Mouse (Mus musculus): ENCODE measurements around the gene Fer1l5. TPM values are rescaled to one million over a fixed set of nuclear protein-coding genes. Genes with fewer than 3 reads are reported as not detected.
A peak's percentile ranks its signal among the peaks of the same experiment; 100 is the strongest.

Gene Fer1l5
- polyA plus RNA-seq, 1 experiment = 80.7 TPM

- H3K36me3 ChIP-seq (ENCODE audit: control insufficient read depth, insufficient read depth, low read length) = no peaks in the 10 kb centered on the region; the same call in none of the 2 replicates
- H3K27ac ChIP-seq (ENCODE audit: control insufficient read depth, insufficient read depth, low read depth, low read length) = no peak overlapping the region
- TF ChIP-seq CTCF (IDR thresholded peaks at IDR 0.05; ENCODE audit: control insufficient read depth, insufficient read depth, insufficient replicate concordance, low read depth, low read length) (no peak), POLR2A (IDR thresholded peaks at IDR 0.05; ENCODE audit: control insufficient read depth, low read depth, low read length) (no peak)
- H3K4me1 ChIP-seq (ENCODE audit: control insufficient read depth, insufficient read depth, low read length) = no peaks in the 10 kb centered on the region
- no peak overlapping the region for H3K4me3 ChIP-seq (ENCODE audit: control insufficient read depth, low read depth, low read length)
- H3K27me3 ChIP-seq (ENCODE audit: control insufficient read depth, insufficient read depth, low read length) = no peaks in the 10 kb centered on the region
Measured at GRCm38 (mm10) chr1:36429511-36429910, 57.4 kb downstream of the Fer1l5 start.

- Histone ChIP-seq H3K36me3 (ENCODE audit: control insufficient read depth, insufficient read depth, low read length) (peaks cover 2% of the 10 kb centered on the region), H3K4me3 (ENCODE audit: control insufficient read depth, low read depth, low read length) (peak overlapping the region; percentile 2), H3K27ac (ENCODE audit: control insufficient read depth, insufficient read depth, low read depth, low read length) (no peak overlapping the region), H3K4me1 (ENCODE audit: control insufficient read depth, insufficient read depth, low read length) (no peaks in the 10 kb centered on the region), H3K27me3 (ENCODE audit: control insufficient read depth, insufficient read depth, low read length) (no peaks in the 10 kb centered on the region)
- TF ChIP-seq POLR2A (IDR thresholded peaks at IDR 0.05; ENCODE audit: control insufficient read depth, low read depth, low read length) (no peak), CTCF (IDR thresholded peaks at IDR 0.05; ENCODE audit: control insufficient read depth, insufficient read depth, insufficient replicate concordance, low read depth, low read length) (no peak)
Measured at GRCm38 (mm10) chr1:36432999-36433398, 60.9 kb downstream of the Fer1l5 start.

GRCm38 (mm10) chr1:36433616-36434015, 61.5 kb downstream of the Fer1l5 start:
- Histone ChIP-seq H3K27me3 (ENCODE audit: control insufficient read depth, insufficient read depth, low read length) (no peaks in the 10 kb centered on the region), H3K4me3 (ENCODE audit: control insufficient read depth, low read depth, low read length) (no peak overlapping the region; the same call in 1 of the 2 replicates), H3K27ac (ENCODE audit: control insufficient read depth, insufficient read depth, low read depth, low read length) (no peak overlapping the region), H3K36me3 (ENCODE audit: control insufficient read depth, insufficient read depth, low read length) (peaks cover 2% of the 10 kb centered on the region), H3K4me1 (ENCODE audit: control insufficient read depth, insufficient read depth, low read length) (no peaks in the 10 kb centered on the region)
- TF ChIP-seq CTCF (IDR thresholded peaks at IDR 0.05; ENCODE audit: control insufficient read depth, insufficient read depth, insufficient replicate concordance, low read depth, low read length) = no peak
- TF ChIP-seq POLR2A (IDR thresholded peaks at IDR 0.05; ENCODE audit: control insufficient read depth, low read depth, low read length) = no peak

DNA sequence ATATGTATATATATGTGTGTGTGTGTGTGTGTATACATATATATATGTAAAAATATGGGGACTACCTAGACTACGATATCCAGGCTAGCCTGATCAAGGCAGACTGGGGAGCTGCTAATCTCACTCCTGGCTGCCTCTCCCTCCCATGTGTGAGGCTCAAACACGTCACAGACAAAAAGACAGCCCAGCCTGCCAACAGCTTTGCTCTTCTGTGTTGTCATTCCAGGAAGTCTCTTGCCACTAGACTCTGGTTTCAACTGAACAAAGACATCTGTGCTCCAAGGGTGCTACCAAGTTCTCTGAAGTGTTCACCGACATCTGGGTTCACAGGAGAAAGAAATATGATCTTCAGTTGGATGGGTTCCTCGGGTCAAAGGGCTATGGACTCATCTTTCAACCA, 63.0 kb downstream of the Fer1l5 start:
- H3K4me3 ChIP-seq (ENCODE audit: control insufficient read depth, low read depth, low read length) = no peak overlapping the region
- peaks cover 2% of the 10 kb centered on the region for H3K36me3 ChIP-seq (ENCODE audit: control insufficient read depth, insufficient read depth, low read length)
- no peak overlapping the region for H3K27ac ChIP-seq (ENCODE audit: control insufficient read depth, insufficient read depth, low read depth, low read length)
- H3K27me3 ChIP-seq (ENCODE audit: control insufficient read depth, insufficient read depth, low read length) = no peaks in the 10 kb centered on the region
- H3K4me1 ChIP-seq (ENCODE audit: control insufficient read depth, insufficient read depth, low read length) = no peaks in the 10 kb centered on the region
- TF ChIP-seq CTCF (IDR thresholded peaks at IDR 0.05; ENCODE audit: control insufficient read depth, insufficient read depth, insufficient replicate concordance, low read depth, low read length) = no peak
- TF ChIP-seq POLR2A (IDR thresholded peaks at IDR 0.05; ENCODE audit: control insufficient read depth, low read depth, low read length) = no peak

DNA sequence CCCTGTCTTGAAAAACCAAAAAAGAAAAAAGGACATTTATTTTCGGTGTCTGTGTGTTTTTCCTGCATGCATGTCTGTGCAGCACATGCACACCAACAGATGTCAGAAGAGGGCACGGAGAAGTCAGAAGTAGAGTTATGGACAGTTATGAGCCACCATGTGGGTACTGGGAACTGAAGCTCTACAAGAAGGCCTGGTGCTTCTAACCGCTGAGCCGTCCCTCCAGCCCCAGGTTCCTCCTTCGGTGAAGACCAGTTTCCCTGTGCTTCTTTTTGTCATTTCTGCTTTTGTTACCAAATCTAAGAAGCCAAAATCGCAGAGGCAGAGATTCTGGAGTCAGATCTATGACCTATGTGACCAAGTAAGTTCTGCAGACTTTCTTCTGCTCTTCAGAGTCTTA, 64.4 kb downstream of the Fer1l5 start:
- H3K36me3 ChIP-seq (ENCODE audit: control insufficient read depth, insufficient read depth, low read length) = peaks cover 2% of the 10 kb centered on the region
- no peak overlapping the region for H3K27ac ChIP-seq (ENCODE audit: control insufficient read depth, insufficient read depth, low read depth, low read length)
- TF ChIP-seq POLR2A (IDR thresholded peaks at IDR 0.05; ENCODE audit: control insufficient read depth, low read depth, low read length) (no peak), CTCF (IDR thresholded peaks at IDR 0.05; ENCODE audit: control insufficient read depth, insufficient read depth, insufficient replicate concordance, low read depth, low read length) (no peak)

GRCm38 (mm10) chr1:36437223-36437622, 65.1 kb downstream of the Fer1l5 start:
- Histone ChIP-seq H3K36me3 (ENCODE audit: control insufficient read depth, insufficient read depth, low read length) (peaks cover 2% of the 10 kb centered on the region), H3K4me1 (ENCODE audit: control insufficient read depth, insufficient read depth, low read length) (no peaks in the 10 kb centered on the region; the same call in 1 of the 2 replicates), H3K27ac (ENCODE audit: control insufficient read depth, insufficient read depth, low read depth, low read length) (no peak overlapping the region), H3K4me3 (ENCODE audit: control insufficient read depth, low read depth, low read length) (no peak overlapping the region), H3K27me3 (ENCODE audit: control insufficient read depth, insufficient read depth, low read length) (no peaks in the 10 kb centered on the region)
- TF ChIP-seq CTCF (IDR thresholded peaks at IDR 0.05; ENCODE audit: control insufficient read depth, insufficient read depth, insufficient replicate concordance, low read depth, low read length) = no peak
- TF ChIP-seq POLR2A (IDR thresholded peaks at IDR 0.05; ENCODE audit: control insufficient read depth, low read depth, low read length) = no peak

More for the DNA sequence above, 64.4 kb downstream of the Fer1l5 start:
- H3K4me1 ChIP-seq (ENCODE audit: control insufficient read depth, insufficient read depth, low read length) = no peaks in the 10 kb centered on the region
- H3K4me3 ChIP-seq (ENCODE audit: control insufficient read depth, low read depth, low read length) = no peak overlapping the region
- H3K27me3 ChIP-seq (ENCODE audit: control insufficient read depth, insufficient read depth, low read length) = no peaks in the 10 kb centered on the region

- Histone ChIP-seq H3K27ac (ENCODE audit: control insufficient read depth, insufficient read depth, low read depth, low read length) (no peak overlapping the region), H3K4me1 (ENCODE audit: control insufficient read depth, insufficient read depth, low read length) (peaks cover 7% of the 10 kb centered on the region), H3K36me3 (ENCODE audit: control insufficient read depth, insufficient read depth, low read length) (peaks cover 2% of the 10 kb centered on the region; the same call in 1 of the 2 replicates), H3K27me3 (ENCODE audit: control insufficient read depth, insufficient read depth, low read length) (no peaks in the 10 kb centered on the region), H3K4me3 (ENCODE audit: control insufficient read depth, low read depth, low read length) (no peak overlapping the region)
- TF ChIP-seq POLR2A (IDR thresholded peaks at IDR 0.05; ENCODE audit: control insufficient read depth, low read depth, low read length) (no peak), CTCF (IDR thresholded peaks at IDR 0.05; ENCODE audit: control insufficient read depth, insufficient read depth, insufficient replicate concordance, low read depth, low read length) (no peak)
Measured at GRCm38 (mm10) chr1:36441101-36441500, 69.0 kb downstream of the Fer1l5 start.

Data from testis, adult 2 months (tissue).